Comparison of ENCODE assay signal across 9 mouse cellular contexts in genomic region chr11:46431129-46431528, GRCm38 (mm10). TPM values are rescaled to one million over a fixed set of nuclear protein-coding genes. Genes with fewer than 3 reads are reported as not detected.
DNase-seq lines count a peak whose midpoint lies in the region; ATAC-seq and TF ChIP-seq lines count a peak whose summit lies in the region.
"Had no signal": no experiment of that assay in that cellular context is flagged by ENCODE, and none has a peak within 500 bp of the region (broad histone marks: within the 10 kb centered on the region; RNA-seq: fewer than 3 reads in every experiment).

No protein-coding gene starts in this region.

- no peaks in the 10 kb centered on the region for H3K9me3 ChIP-seq in E14TG2a.4 (ENCODE audit: low read length)
- H3K9me3 ChIP-seq in heart, postnatal 0 days (replicated peaks; ENCODE audit: control insufficient read depth, low read length) = no peaks in the 10 kb centered on the region
- no peaks in the 10 kb centered on the region for H3K9me3 ChIP-seq in liver, embryonic 13.5 days (replicated peaks)
- no peaks in the 10 kb centered on the region for H3K9me3 ChIP-seq in neural tube, embryonic 12.5 days
- no peaks in the 10 kb centered on the region for H3K9me3 ChIP-seq in stomach, embryonic 16.5 days (replicated peaks; ENCODE audit: control insufficient read depth, low read length)

- peak; percentile 71 for TF ChIP-seq CTCF in E14TG2a.4 (conservative IDR thresholded peaks at IDR 0.05; ENCODE audit: low read length)
- peak; percentile 86 for TF ChIP-seq CTCF in heart, postnatal 0 days (IDR thresholded peaks at IDR 0.05; ENCODE audit: low read depth)

- no peak for TF ChIP-seq EP300 in heart, postnatal 0 days (IDR thresholded peaks at IDR 0.05; ENCODE audit: low read depth)

- no peaks in the 10 kb centered on the region for H3K27me3 ChIP-seq in E14TG2a.4 (ENCODE audit: insufficient read depth, low read length)
- H3K27me3 ChIP-seq in heart, postnatal 0 days (ENCODE audit: control insufficient read depth, insufficient read depth, low read length) = no peaks in the 10 kb centered on the region
- H3K27me3 ChIP-seq in liver, embryonic 13.5 days = no peaks in the 10 kb centered on the region
- no peaks in the 10 kb centered on the region for H3K27me3 ChIP-seq in neural tube, embryonic 12.5 days (replicated peaks)
- H3K27me3 ChIP-seq in stomach, embryonic 16.5 days (ENCODE audit: control insufficient read depth, insufficient read depth, low read length) = no peaks in the 10 kb centered on the region

- H3K4me3 ChIP-seq in E14TG2a.4 (replicated peaks; ENCODE audit: low read length) = no peak overlapping the region
- no peak overlapping the region for H3K4me3 ChIP-seq in heart, postnatal 0 days (ENCODE audit: low read depth, low read length)
- no peak overlapping the region for H3K4me3 ChIP-seq in liver, embryonic 13.5 days (replicated peaks)
- H3K4me3 ChIP-seq in neural tube, embryonic 12.5 days = no peak overlapping the region
- no peak overlapping the region for H3K4me3 ChIP-seq in stomach, embryonic 16.5 days (replicated peaks; ENCODE audit: low read length)

- H3K36me3 ChIP-seq in E14TG2a.4 (ENCODE audit: insufficient read depth, low read length) = no peaks in the 10 kb centered on the region
- H3K36me3 ChIP-seq in heart, postnatal 0 days (replicated peaks; ENCODE audit: control insufficient read depth, insufficient read depth, low read length) = no peaks in the 10 kb centered on the region
- no peaks in the 10 kb centered on the region for H3K36me3 ChIP-seq in liver, embryonic 13.5 days
- H3K36me3 ChIP-seq in neural tube, embryonic 12.5 days = no peaks in the 10 kb centered on the region
- H3K36me3 ChIP-seq in stomach, embryonic 16.5 days (ENCODE audit: control insufficient read depth, insufficient read depth, low read length) = no peaks in the 10 kb centered on the region

- 13% methylated on average over 3 of the region's 3 CpGs for WGBS in heart, postnatal 0 days
- WGBS in liver, embryonic 13.5 days (ENCODE audit: insufficient replicate concordance) = 20% methylated on average over 3 of the region's 3 CpGs
- 30% methylated on average over 3 of the region's 3 CpGs for WGBS in neural tube, embryonic 12.5 days
- 22% methylated on average over 3 of the region's 3 CpGs for WGBS in stomach, embryonic 16.5 days

- no peak overlapping the region for H3K4me2 ChIP-seq in heart, postnatal 0 days (ENCODE audit: low read depth, low read length)
- no peak overlapping the region for H3K4me2 ChIP-seq in liver, embryonic 13.5 days
- no peak overlapping the region for H3K4me2 ChIP-seq in neural tube, embryonic 12.5 days (replicated peaks)
- H3K4me2 ChIP-seq in stomach, embryonic 16.5 days (ENCODE audit: low read depth, low read length) = no peak overlapping the region

- ATAC-seq in erythroblast, adult 5-6 weeks (replicated peaks; ENCODE audit: low FRiP score, poor library complexity, severe bottlenecking) = peak; percentile 93
- peak; percentile 75; the same call in 1 of the 2 replicates for ATAC-seq in heart, postnatal 0 days (ENCODE audit: insufficient read depth, low read depth)
- peak; percentile 70 for ATAC-seq in liver, embryonic 13.5 days (ENCODE audit: low read depth)
- ATAC-seq in neural tube, embryonic 12.5 days (ENCODE audit: low FRiP score, low read depth) = peak; percentile 93
- ATAC-seq in stomach, embryonic 16.5 days (ENCODE audit: insufficient read depth, low FRiP score) = peak; percentile 47; the same call in 1 of the 2 replicates

- H3K27ac ChIP-seq in heart, postnatal 0 days (ENCODE audit: low read depth) = no peak overlapping the region
- no peak overlapping the region for H3K27ac ChIP-seq in liver, embryonic 13.5 days
- H3K27ac ChIP-seq in neural tube, embryonic 12.5 days = no peak overlapping the region
- no peak overlapping the region for H3K27ac ChIP-seq in stomach, embryonic 16.5 days (ENCODE audit: low read length)

- H3K9ac ChIP-seq in heart, postnatal 0 days (replicated peaks; ENCODE audit: low read depth, low read length) = no peak overlapping the region
- no peak overlapping the region for H3K9ac ChIP-seq in liver, embryonic 13.5 days
- no peak overlapping the region for H3K9ac ChIP-seq in neural tube, embryonic 12.5 days
- no peak overlapping the region for H3K9ac ChIP-seq in stomach, embryonic 16.5 days (ENCODE audit: low read length)

- peak; percentile 42 for DNase-seq in brain, embryonic 18.5 days (ENCODE audit: low read depth, low spot score)
- peak; percentile 81 for DNase-seq in heart, postnatal 0 days (ENCODE audit: low spot score)
- peak; percentile 75 to 87 for DNase-seq in kidney, postnatal 36 days
- peak; percentile 67 for DNase-seq in liver, embryonic 13.5 days

- H3K4me1 ChIP-seq in E14TG2a.4 (replicated peaks; ENCODE audit: low read depth, low read length) = peaks cover 15% of the 10 kb centered on the region
- H3K4me1 ChIP-seq in heart, postnatal 0 days (ENCODE audit: control insufficient read depth, insufficient read depth) = peaks cover 2% of the 10 kb centered on the region; the same call in 1 of the 2 replicates
- peaks cover 20% of the 10 kb centered on the region for H3K4me1 ChIP-seq in liver, embryonic 13.5 days (replicated peaks)
- H3K4me1 ChIP-seq in neural tube, embryonic 12.5 days = peaks cover 2% of the 10 kb centered on the region; the same call in 1 of the 2 replicates
- H3K4me1 ChIP-seq in stomach, embryonic 16.5 days (ENCODE audit: control insufficient read depth, insufficient read depth, low read length) = no peaks in the 10 kb centered on the region

RNA-seq across cellular contexts. Expression of gene Med7, which starts 5.6 kb away (rescaled TPM):
- 62.1 and 110 TPM in 2 replicates for total RNA-seq in erythroblast, adult 5-6 weeks (2015; ENCODE audit: low replicate concordance)
- total RNA-seq in erythroblast, adult 5-6 weeks (2017; ENCODE audit: low replicate concordance) = 35.3 and 40.0 TPM in 2 replicates
- total RNA-seq in heart, postnatal 0 days (2014; rRNA removed; ENCODE audit: low replicate concordance) = 7.2 and 47.2 TPM in 2 replicates
- polyA plus RNA-seq in heart, postnatal 0 days (2015; fragmentation: Nextera tagmentation; extraction: Ambion mirVana) = 42.4 and 44.0 TPM in 2 replicates
- 62.4 and 67.7 TPM in 2 replicates for polyA plus RNA-seq in liver, embryonic 13.5 days (2015; fragmentation: Nextera tagmentation; extraction: Ambion mirVana)
- polyA plus RNA-seq in neural tube, embryonic 12.5 days (2016; fragmentation: Nextera tagmentation; extraction: Ambion mirVana) = 83.2 and 86.4 TPM in 2 replicates
- 49.4 and 60.3 TPM in 2 replicates for polyA plus RNA-seq in stomach, embryonic 16.5 days (2015; fragmentation: Nextera tagmentation; extraction: Ambion mirVana)

RNA-seq across cellular contexts. Expression of gene Havcr2, which starts 23.6 kb away (rescaled TPM):
- 0.19 and 1.5 TPM in 2 replicates for total RNA-seq in erythroblast, adult 5-6 weeks (2015; ENCODE audit: low replicate concordance)
- 1.8 and 3.5 TPM in 2 replicates for total RNA-seq in erythroblast, adult 5-6 weeks (2017; ENCODE audit: low replicate concordance)
- total RNA-seq in heart, postnatal 0 days (2014; rRNA removed; ENCODE audit: low replicate concordance) = 1.7 TPM in 1 of 2 replicates, not detected in the other
- polyA plus RNA-seq in heart, postnatal 0 days (2015; fragmentation: Nextera tagmentation; extraction: Ambion mirVana) = 0.07 and 0.11 TPM in 2 replicates
- polyA plus RNA-seq in liver, embryonic 13.5 days (2015; fragmentation: Nextera tagmentation; extraction: Ambion mirVana) = 0.09 and 0.19 TPM in 2 replicates
- 0.11 and 0.19 TPM in 2 replicates for polyA plus RNA-seq in neural tube, embryonic 12.5 days (2016; fragmentation: Nextera tagmentation; extraction: Ambion mirVana)
- polyA plus RNA-seq in stomach, embryonic 16.5 days (2015; fragmentation: Nextera tagmentation; extraction: Ambion mirVana) = 0.17 and 0.19 TPM in 2 replicates

RNA-seq across cellular contexts. Expression of gene Fam71b, which starts 34.8 kb away (rescaled TPM):
- total RNA-seq in erythroblast, adult 5-6 weeks (2015; ENCODE audit: low replicate concordance) = not detected in 2 replicates
- not detected in 2 replicates for total RNA-seq in erythroblast, adult 5-6 weeks (2017; ENCODE audit: low replicate concordance)
- not detected in 2 replicates for total RNA-seq in heart, postnatal 0 days (2014; rRNA removed; ENCODE audit: low replicate concordance)
- polyA plus RNA-seq in heart, postnatal 0 days (2015; fragmentation: Nextera tagmentation; extraction: Ambion mirVana) = not detected in 2 replicates
- polyA plus RNA-seq in liver, embryonic 13.5 days (2015; fragmentation: Nextera tagmentation; extraction: Ambion mirVana) = not detected in 2 replicates
- polyA plus RNA-seq in neural tube, embryonic 12.5 days (2016; fragmentation: Nextera tagmentation; extraction: Ambion mirVana) = 0.18 TPM in 1 of 2 replicates, not detected in the other
- polyA plus RNA-seq in stomach, embryonic 16.5 days (2015; fragmentation: Nextera tagmentation; extraction: Ambion mirVana) = not detected in 2 replicates
- polyA plus RNA-seq: heart, embryonic 14.5 days had no signal

RNA-seq across cellular contexts. Expression of gene Itk, which starts 41.8 kb away (rescaled TPM):
- not detected in 2 replicates for total RNA-seq in erythroblast, adult 5-6 weeks (2015; ENCODE audit: low replicate concordance)
- total RNA-seq in erythroblast, adult 5-6 weeks (2017; ENCODE audit: low replicate concordance) = 0.56 and 1.5 TPM in 2 replicates
- 1.3 TPM in 1 of 2 replicates, not detected in the other for total RNA-seq in heart, postnatal 0 days (2014; rRNA removed; ENCODE audit: low replicate concordance)
- not detected in 2 replicates for polyA plus RNA-seq in heart, postnatal 0 days (2015; fragmentation: Nextera tagmentation; extraction: Ambion mirVana)
- polyA plus RNA-seq in liver, embryonic 13.5 days (2015; fragmentation: Nextera tagmentation; extraction: Ambion mirVana) = 0.12 and 0.16 TPM in 2 replicates
- not detected in 2 replicates for polyA plus RNA-seq in neural tube, embryonic 12.5 days (2016; fragmentation: Nextera tagmentation; extraction: Ambion mirVana)
- 0.32 and 0.49 TPM in 2 replicates for polyA plus RNA-seq in stomach, embryonic 16.5 days (2015; fragmentation: Nextera tagmentation; extraction: Ambion mirVana)
- polyA plus RNA-seq: heart, embryonic 14.5 days had no signal
